Comparison of ENCODE assay signal across 13 mouse cellular contexts in genomic region chr6:114886012-114886411, GRCm38 (mm10).
DNase-seq lines count a peak whose midpoint lies in the region; ATAC-seq and TF ChIP-seq lines count a peak whose summit lies in the region.
"Had no signal": no experiment of that assay in that cellular context is flagged by ENCODE, and none has a peak within 500 bp of the region (broad histone marks: within the 10 kb centered on the region; RNA-seq: fewer than 3 reads in every experiment).

No protein-coding gene starts in this region.

- no peaks in the 10 kb centered on the region for H3K9me3 ChIP-seq in kidney, embryonic 15.5 days (replicated peaks)
- no peaks in the 10 kb centered on the region for H3K9me3 ChIP-seq in limb, embryonic 10.5 days (replicated peaks)
- H3K9me3 ChIP-seq: liver, embryonic 12.5 days had no signal

- H3K27ac ChIP-seq in kidney, embryonic 15.5 days: peak overlapping the region; percentile 35; the same call in 1 of the 2 replicates
- H3K27ac ChIP-seq in kidney, adult 2 months (ENCODE audit: insufficient read depth, low read depth, low read length): no peak overlapping the region
- H3K27ac ChIP-seq in limb, embryonic 10.5 days: peak overlapping the region; percentile 74; the same call in 1 of the 2 replicates
- H3K27ac ChIP-seq: liver, embryonic 12.5 days had no signal

- no peak for ATAC-seq in kidney, embryonic 15.5 days (replicated peaks; ENCODE audit: low FRiP score)
- ATAC-seq: inflammation-experienced regulatory T-cells, adult 6 months; liver, embryonic 12.5 days had no signal

- no peak overlapping the region for H3K4me2 ChIP-seq in kidney, embryonic 15.5 days
- H3K4me2 ChIP-seq: liver, embryonic 12.5 days had no signal

- H3K27me3 ChIP-seq in kidney, embryonic 15.5 days: no peaks in the 10 kb centered on the region
- H3K27me3 ChIP-seq in kidney, adult 2 months (replicated peaks; ENCODE audit: control insufficient read depth, insufficient read depth, low read length): no peaks in the 10 kb centered on the region
- H3K27me3 ChIP-seq in limb, embryonic 10.5 days (ENCODE audit: low read depth, poor library complexity, severe bottlenecking): no peaks in the 10 kb centered on the region
- H3K27me3 ChIP-seq: liver, embryonic 12.5 days had no signal

- no peak for TF ChIP-seq POLR2A in kidney, adult 2 months (IDR thresholded peaks at IDR 0.05; ENCODE audit: low read depth, low read length)

- no peak for TF ChIP-seq CTCF in kidney, adult 2 months (conservative IDR thresholded peaks at IDR 0.05; ENCODE audit: insufficient read depth, insufficient read length, low read depth, low read length)

- peaks cover 29% of the 10 kb centered on the region for H3K36me3 ChIP-seq in kidney, embryonic 15.5 days
- no peaks in the 10 kb centered on the region for H3K36me3 ChIP-seq in kidney, adult 2 months (ENCODE audit: control insufficient read depth, insufficient read depth, low read length)
- peaks cover 70% of the 10 kb centered on the region for H3K36me3 ChIP-seq in limb, embryonic 10.5 days

- no peak overlapping the region for H3K4me3 ChIP-seq in kidney, embryonic 15.5 days (replicated peaks)
- H3K4me3 ChIP-seq in kidney, adult 2 months (ENCODE audit: insufficient read depth, low read depth, low read length): no peak overlapping the region
- H3K4me3 ChIP-seq in limb, embryonic 10.5 days: no peak overlapping the region
- H3K4me3 ChIP-seq: erythroblast, embryonic 14.5 days; liver, embryonic 12.5 days; myocyte had no signal

- no peak for DNase-seq in kidney, adult 2 months
- peak; percentile 40 for DNase-seq in 416B (ENCODE audit: low read depth)
- peak; percentile 81 for DNase-seq in A20 (ENCODE audit: low read depth, low spot score)
- no peak for DNase-seq in limb, embryonic 10.5 days (ENCODE audit: low spot score)
- no peak for DNase-seq in gastrocnemius, postnatal 4 days (ENCODE audit: low spot score in 2 of 2)
- no peak for DNase-seq in cerebellum, adult 8-10 months
- DNase-seq: cerebellum, adult 11 months; kidney, postnatal 4 days had no signal

- peaks cover 89% of the 10 kb centered on the region for H3K4me1 ChIP-seq in kidney, embryonic 15.5 days
- H3K4me1 ChIP-seq in kidney, adult 2 months (ENCODE audit: control insufficient read depth, insufficient read depth, low read length): peaks cover 63% of the 10 kb centered on the region
- peaks cover 90% of the 10 kb centered on the region for H3K4me1 ChIP-seq in limb, embryonic 10.5 days

- H3K9ac ChIP-seq in kidney, embryonic 15.5 days: no peak overlapping the region
- H3K9ac ChIP-seq: liver, embryonic 12.5 days had no signal

- WGBS in kidney, embryonic 15.5 days: 88% methylated on average over 6 of the region's 6 CpGs
- WGBS in kidney, adult 2 months: 80% methylated on average over 6 of the region's 6 CpGs
- 92% methylated on average over 6 of the region's 6 CpGs for WGBS in limb, embryonic 10.5 days

Comparison
In these comparisons a context has a peak if more than half of its experiments do, and no peak if none do; other contexts are left out.
1. DNase-seq: peak in 416B (single experiment) and A20 (single experiment); none in kidney, adult 2 months (single experiment), limb, embryonic 10.5 days (single experiment), gastrocnemius, postnatal 4 days (0 of 2) and cerebellum, adult 8-10 months (single experiment).